Mouse (Mus musculus): ENCODE measurements at regions not wholly inside any gene's neighbourhood (a gene's known extent, or its start where the extent isn't known, plus 50 kb on each side); places are given as distances from the start of the nearest gene placed in this dataset.

DNA sequence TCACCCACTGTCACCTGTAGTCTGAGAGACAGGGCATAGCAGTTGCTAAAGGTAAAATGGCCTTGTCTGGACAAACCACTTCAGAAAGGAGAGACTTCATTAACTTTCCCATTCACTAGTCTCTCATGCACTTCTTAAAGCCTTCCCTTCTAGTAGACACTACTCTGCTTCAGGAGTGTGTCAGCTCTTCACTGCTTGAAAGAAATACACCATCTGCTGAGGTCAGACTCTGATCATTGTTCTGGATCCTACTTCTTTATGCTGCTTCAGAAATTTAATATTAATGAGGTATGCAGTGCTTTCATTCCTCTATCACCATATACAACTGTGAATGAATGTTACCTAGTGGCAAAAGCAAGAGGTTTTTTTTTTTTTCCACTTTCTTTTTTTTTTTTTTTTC lies 277.2 kb upstream of the Hs3st5 start:
- no peak for DNase-seq (ENCODE audit: low read depth)

- DNase-seq (ENCODE audit: low read depth) = no peak
Observed at GRCm38 (mm10) chr10:36239486-36239885, 267.1 kb upstream of the Hs3st5 start.

GRCm38 (mm10) chr10:36248451-36248850 lies 258.2 kb upstream of the Hs3st5 start:
- DNase-seq (ENCODE audit: low read depth) = peak; percentile 92
